Mouse (Mus musculus) E14TG2a.4 (cell line): Measurements from ENCODE around the gene Pla2g2e.

ENCODE experiments used
- CTCF ChIP-seq: conservative IDR thresholded peaks from 2 replicates; pipeline ENCODE4 v1.5.1; 2014; ENCODE audit warnings: low read length
- POU5F1 ChIP-seq: IDR thresholded peaks from 2 replicates; pipeline ENCODE4 v1.6.1; 2014; ENCODE audit warnings: low read length, borderline replicate concordance

DNA sequence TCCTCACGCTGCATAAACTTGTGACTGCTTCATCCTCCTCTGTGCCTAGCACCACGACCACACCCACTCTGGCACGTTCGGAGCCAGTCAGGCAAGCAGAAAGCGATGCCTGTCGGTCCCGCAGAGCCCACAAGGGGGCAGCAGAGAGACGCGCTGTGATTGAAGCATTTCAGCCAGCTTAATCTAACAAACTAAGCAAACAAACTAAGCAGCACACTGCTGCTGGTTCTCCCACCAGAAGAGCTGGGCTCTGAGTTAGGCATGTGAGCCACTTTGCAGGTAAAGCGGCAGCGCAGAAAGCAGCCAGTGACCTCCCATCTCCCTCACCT, 44.4 kb downstream of the Pla2g2e start:
- TF ChIP-seq CTCF: peak; percentile 99
- TF ChIP-seq POU5F1: no peak
